Mouse (Mus musculus): ENCODE measurements around the gene Slc22a30.
"Not testable (repeated sequence)": the region's sequence is repeated elsewhere in the genome, so short reads cannot be mapped to it uniquely, and the experiment has no call there.

Gene Slc22a30

DNA sequence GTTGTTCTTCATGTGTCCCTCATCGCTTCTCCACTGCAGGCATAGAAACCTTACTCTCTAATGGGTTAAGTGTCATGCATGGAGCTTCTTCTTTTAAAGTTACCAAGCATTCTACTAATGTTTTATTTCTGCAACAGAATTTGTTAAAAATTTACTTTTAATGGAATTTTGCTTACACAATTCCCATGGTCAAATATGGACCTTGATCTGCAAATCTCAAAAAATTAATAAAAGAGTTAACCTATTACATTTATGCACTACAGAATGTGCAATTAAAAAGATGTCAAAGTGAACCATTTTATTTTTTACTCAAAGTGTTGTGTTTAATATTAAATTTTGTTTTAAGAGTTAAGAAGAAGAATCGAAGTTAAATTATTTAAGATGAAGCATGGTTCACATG, at the start of gene Slc22a30:
TSS of gene Slc22a30 (minus strand) at position 101 of the 400 bp plus-strand sequence.
- not testable (repeated sequence) for DNase-seq (ENCODE audit: low spot score)

DNA sequence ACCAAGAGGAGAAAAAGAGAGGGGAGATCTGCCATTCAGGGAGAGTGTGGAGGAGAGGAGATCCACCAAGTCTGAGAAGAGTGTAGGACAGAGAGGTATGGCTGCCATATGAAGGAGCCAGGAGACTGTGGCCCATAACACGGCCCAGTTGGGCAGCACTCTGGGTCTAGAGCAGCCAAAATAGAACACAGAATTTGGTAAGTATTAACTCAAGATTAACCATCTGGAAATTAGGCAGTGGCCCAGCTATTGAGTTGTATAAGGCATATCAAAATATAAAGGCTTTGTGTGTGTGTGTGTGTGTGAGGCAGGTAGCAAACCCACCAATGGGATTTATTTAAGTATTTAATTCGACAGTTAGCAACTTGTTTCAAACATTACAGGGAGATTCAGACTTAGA, 43.4 kb upstream of the Slc22a30 start:
- no peak for DNase-seq (ENCODE audit: low spot score)

DNA sequence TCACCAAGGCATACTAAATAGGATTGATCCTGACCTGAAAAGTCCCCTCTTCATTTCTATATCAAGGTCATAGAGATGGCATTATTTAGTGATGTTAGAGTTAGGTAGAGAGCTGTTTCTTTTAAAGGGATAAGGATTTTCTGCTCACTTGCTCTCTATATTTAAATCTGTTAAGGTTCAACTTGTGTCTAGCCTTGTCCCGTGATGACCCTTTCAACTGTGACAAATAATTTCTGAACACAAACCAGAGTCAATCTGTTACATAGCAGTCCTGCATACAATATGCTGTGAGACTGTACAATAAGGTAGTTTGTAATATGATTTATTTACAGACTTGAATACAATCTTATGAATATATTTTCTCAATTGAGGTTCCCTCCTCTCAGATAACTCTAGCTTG, 42.6 kb upstream of the Slc22a30 start:
- no peak for DNase-seq (ENCODE audit: low spot score)

DNA sequence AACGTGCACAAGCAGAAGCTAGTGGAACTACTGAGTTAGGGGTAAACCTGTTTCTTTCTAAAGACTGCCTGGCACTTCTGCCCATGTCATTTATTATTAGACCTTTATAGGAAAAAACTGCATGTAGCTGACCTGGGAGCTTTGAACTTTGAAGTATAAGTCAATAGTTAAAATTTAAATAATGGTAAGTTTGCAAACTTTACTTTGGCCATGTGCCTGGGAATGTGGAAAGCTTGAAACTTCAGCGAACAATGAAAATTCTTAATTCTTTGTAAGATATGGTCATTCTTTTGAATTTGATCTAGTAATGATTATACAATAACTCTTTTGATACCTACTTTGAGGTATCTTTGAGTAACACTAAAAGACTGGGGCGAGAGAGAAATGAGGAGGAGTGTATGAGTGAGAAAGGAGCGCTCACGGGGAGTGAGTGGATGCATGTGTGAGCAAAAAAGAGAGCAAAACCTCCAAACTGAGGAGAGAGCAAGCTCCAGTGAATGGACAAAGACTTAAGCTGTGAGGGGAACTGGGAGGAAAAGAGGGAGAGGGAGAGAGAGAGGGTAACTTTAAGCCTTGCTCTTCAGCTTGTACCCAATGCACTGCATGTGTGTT, 26.2 kb upstream of the Slc22a30 start:
- DNase-seq (ENCODE audit: low spot score): no peak

DNA sequence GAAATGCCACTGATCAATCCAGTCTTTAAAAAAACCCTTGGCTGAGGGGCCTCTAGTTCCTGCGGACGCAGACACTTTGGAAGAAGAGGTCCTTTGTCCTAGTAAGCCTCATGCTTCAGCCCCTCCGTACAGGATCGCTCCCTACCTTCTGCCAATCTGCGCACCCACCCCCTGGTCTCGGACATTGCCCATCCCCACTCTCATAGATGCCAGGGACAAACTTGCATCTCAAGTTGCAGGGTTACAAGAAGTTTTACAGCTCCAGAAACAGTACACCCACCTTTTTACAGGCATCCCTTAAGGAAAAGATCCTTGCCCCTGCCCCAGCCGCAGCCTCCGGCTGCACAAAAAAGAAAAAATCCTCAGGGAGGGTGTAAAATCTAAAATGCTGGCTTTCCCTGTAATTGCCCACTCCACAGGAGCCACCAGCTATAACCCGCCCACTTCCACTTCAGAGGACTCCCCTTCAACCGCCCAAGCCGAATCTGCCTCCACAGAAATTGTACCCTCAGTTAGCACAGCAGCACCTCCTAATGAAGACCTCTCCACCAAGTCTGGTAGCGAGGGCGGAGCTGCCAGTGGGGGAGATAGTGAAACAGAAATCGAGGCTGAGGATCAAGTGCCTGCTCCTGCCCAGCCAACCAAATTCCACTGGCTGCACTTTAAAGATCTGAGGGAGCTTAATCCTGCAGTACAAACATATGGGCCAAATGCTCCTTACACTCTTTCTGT, 2.5 kb upstream of the Slc22a30 start:
- DNase-seq (ENCODE audit: low spot score): not testable (repeated sequence)
